Mouse (Mus musculus): Measurements from ENCODE around the gene Tmem62. TPM values are rescaled to one million over a fixed set of nuclear protein-coding genes. Genes with fewer than 3 reads are reported as not detected.
A peak's percentile ranks its signal among the peaks of the same experiment; 100 is the strongest.
"Not testable (repeated sequence)": the region's sequence is repeated elsewhere in the genome, so short reads cannot be mapped to it uniquely, and the experiment has no call there.

Gene Tmem62
- total RNA-seq, 4 experiments from 2014 or later = 22.7 to 30.4 (median 25.3) TPM

GRCm38 (mm10) chr2:120991196-120991595 is 14.4 kb downstream of the Tmem62 start:
- no peak for DNase-seq (ENCODE audit: low spot score in 2 of 2)

GRCm38 (mm10) chr2:120996607-120997006 is 19.8 kb downstream of the Tmem62 start:
- not testable (repeated sequence) for DNase-seq (ENCODE audit: low spot score in 2 of 2)

GRCm38 (mm10) chr2:120998863-120999262 is 22.0 kb downstream of the Tmem62 start:
- no peak for DNase-seq (ENCODE audit: low spot score in 2 of 2)

GRCm38 (mm10) chr2:121003586-121003985 is 26.8 kb downstream of the Tmem62 start:
- no peak for DNase-seq (ENCODE audit: low spot score in 2 of 2)

GRCm38 (mm10) chr2:121004018-121004811 is 27.4 kb downstream of the Tmem62 start:
- no peak for DNase-seq (ENCODE audit: low spot score in 2 of 2)

GRCm38 (mm10) chr2:121006986-121007385 is 30.2 kb downstream of the Tmem62 start:
- no peak for DNase-seq (ENCODE audit: low spot score in 2 of 2)

GRCm38 (mm10) chr2:121007925-121008663 is 31.3 kb downstream of the Tmem62 start, which contains the start of gene Ccndbp1:
Ccndbp1 (plus strand) TSS chr2:121008403.
- peak; percentile 70 to 80 for DNase-seq (ENCODE audit: low spot score in 2 of 2)

- no peak for DNase-seq (ENCODE audit: low spot score in 2 of 2)
Observed at GRCm38 (mm10) chr2:121008664-121009007, 31.8 kb downstream of the Tmem62 start.

- DNase-seq (ENCODE audit: low spot score in 2 of 2) = no peak
Observed at GRCm38 (mm10) chr2:121009071-121009677, 32.4 kb downstream of the Tmem62 start.

- no peak for DNase-seq (ENCODE audit: low spot score in 2 of 2)
Observed at GRCm38 (mm10) chr2:121012676-121013075, 35.9 kb downstream of the Tmem62 start.

- no peak for DNase-seq (ENCODE audit: low spot score in 2 of 2)
Observed at GRCm38 (mm10) chr2:121015507-121015906, 38.7 kb downstream of the Tmem62 start.

GRCm38 (mm10) chr2:121016226-121016625 is 39.4 kb downstream of the Tmem62 start:
- DNase-seq (ENCODE audit: low spot score in 2 of 2) = no peak

- DNase-seq (ENCODE audit: low spot score in 2 of 2) = no peak
Observed at GRCm38 (mm10) chr2:121017151-121017550, 40.3 kb downstream of the Tmem62 start.

- no peak for DNase-seq (ENCODE audit: low spot score in 2 of 2)
Observed at GRCm38 (mm10) chr2:121022918-121023317, 46.1 kb downstream of the Tmem62 start.

GRCm38 (mm10) chr2:121036733-121037341 is 60.0 kb downstream of the Tmem62 start, which contains the start of gene Epb42:
Epb42 (minus strand) TSS chr2:121037072.
- no peak for DNase-seq (ENCODE audit: low spot score in 2 of 2)

- DNase-seq (ENCODE audit: low spot score in 2 of 2) = not testable (repeated sequence)
Observed at GRCm38 (mm10) chr2:121038851-121039250, 62.0 kb downstream of the Tmem62 start.

- no peak for DNase-seq (ENCODE audit: low spot score in 2 of 2)
Observed at GRCm38 (mm10) chr2:121039382-121039781, 62.6 kb downstream of the Tmem62 start.

GRCm38 (mm10) chr2:121041098-121041497 is 64.3 kb downstream of the Tmem62 start:
- DNase-seq (ENCODE audit: low spot score in 2 of 2) = no peak

- DNase-seq (ENCODE audit: low spot score in 2 of 2) = no peak
Observed at GRCm38 (mm10) chr2:121045653-121046052, 68.8 kb downstream of the Tmem62 start.

GRCm38 (mm10) chr2:121052176-121052575 is 75.4 kb downstream of the Tmem62 start:
- DNase-seq (ENCODE audit: low spot score in 2 of 2) = no peak

GRCm38 (mm10) chr2:121054060-121054459 is 77.2 kb downstream of the Tmem62 start:
- DNase-seq (ENCODE audit: low spot score in 2 of 2) = no peak

- no peak for DNase-seq (ENCODE audit: low spot score in 2 of 2)
Observed at GRCm38 (mm10) chr2:121055915-121056314, 79.1 kb downstream of the Tmem62 start.

All from left cerebral cortex, adult 8-10 months (tissue).